Mouse (Mus musculus): ENCODE measurements around the gene Ppp1r8.

DNA sequence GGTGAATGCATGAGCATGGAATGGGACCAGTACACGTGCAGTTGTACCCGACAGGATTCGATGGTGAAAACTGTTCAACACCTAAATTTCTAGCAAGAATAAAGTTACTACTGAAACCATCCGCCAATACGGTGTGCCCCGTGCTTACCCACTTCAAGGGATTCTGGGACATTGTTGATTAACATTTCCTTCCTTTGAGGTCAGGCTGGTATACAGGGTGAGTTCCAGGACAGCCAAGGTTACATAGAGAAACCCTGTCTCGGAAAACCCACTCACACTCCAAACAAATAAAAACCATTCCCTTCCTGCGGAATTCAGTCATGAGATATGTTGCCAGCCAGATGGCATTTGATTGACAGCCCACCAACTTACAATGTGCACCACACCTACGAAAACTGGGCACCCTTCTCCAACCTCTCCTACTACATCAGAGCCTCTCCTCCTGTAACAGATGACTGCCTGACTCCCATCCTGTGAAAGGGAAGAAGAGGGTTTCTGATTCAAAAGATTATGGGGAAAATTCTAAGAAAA is 41.9 kb upstream of the Ppp1r8 start:
- TF ChIP-seq CTCF (IDR thresholded peaks at IDR 0.05) (no peak), EP300 (IDR thresholded peaks at IDR 0.05) (peak; percentile 58)

Measured in lung, postnatal 0 days (tissue).